Mouse (Mus musculus): Measurements from ENCODE around the gene Tlr2. TPM values are rescaled to one million over a fixed set of nuclear protein-coding genes. Genes with fewer than 3 reads are reported as not detected.
A peak's percentile ranks its signal among the peaks of the same experiment; 100 is the strongest.

Tlr2 gene
- polyA plus RNA-seq, 1 experiment from 2014 or later, result 23.1 TPM

GRCm38 (mm10) chr3:83797098-83797497 is 44.5 kb downstream of the Tlr2 start:
- TF ChIP-seq CTCF (IDR thresholded peaks at IDR 0.05), result peak; percentile 44
- ChIA-PET CTCF (interaction anchor here (0.7 to 1.8 kb wide), 19 partner anchors 9 to 329 kb away, joined by 3 to 12 read pairs (median 4); partner anchors contain the start of gene Tlr2), POLR2A (no interaction called here)
- in situ Hi-C loops (cut with MboI; ENCODE audit: low pct_unique_long_range_greater_than_20kb), result no loop called here
- H3K27me3 ChIP-seq, result peaks cover 35% of the 10 kb centered on the region
- DNase-seq (ENCODE audit: low read depth, low spot score) (no peak), ATAC-seq (no peak)

- ChIA-PET POLR2A (no interaction called here), CTCF (interaction anchor here (1.0 to 1.2 kb wide), 2 partner anchors 12 to 512 kb away, joined by 3 to 4 read pairs; no protein-coding TSS in a partner anchor)
- ATAC-seq (no peak), DNase-seq (ENCODE audit: low read depth, low spot score) (no peak)
- in situ Hi-C loops (cut with MboI; ENCODE audit: low pct_unique_long_range_greater_than_20kb), result no loop called here
- peaks cover 38% of the 10 kb centered on the region for H3K27me3 ChIP-seq
- no peak for TF ChIP-seq CTCF (IDR thresholded peaks at IDR 0.05)
Measured at GRCm38 (mm10) chr3:83791444-83791843, 50.1 kb downstream of the Tlr2 start.

GRCm38 (mm10) chr3:83789651-83790451 is 51.7 kb downstream of the Tlr2 start:
- ChIA-PET POLR2A (no interaction called here), CTCF (no interaction called here)
- DNase-seq (ENCODE audit: low read depth, low spot score), result no peak
- peaks cover 33% of the 10 kb centered on the region for H3K27me3 ChIP-seq
- no peak for ATAC-seq
- in situ Hi-C loops (cut with MboI; ENCODE audit: low pct_unique_long_range_greater_than_20kb), result no loop called here
- TF ChIP-seq CTCF (IDR thresholded peaks at IDR 0.05), result no peak

GRCm38 (mm10) chr3:83787776-83788305 is 53.7 kb downstream of the Tlr2 start:
- DNase-seq (ENCODE audit: low read depth, low spot score), result peak; percentile 12
- peak; percentile 46 for ATAC-seq
- in situ Hi-C loops (cut with MboI; ENCODE audit: low pct_unique_long_range_greater_than_20kb), result no loop called here
- no peak for TF ChIP-seq CTCF (IDR thresholded peaks at IDR 0.05)
- ChIA-PET CTCF (interaction anchor here (0.8 to 1.7 kb wide), 3 partner anchors 10 to 14 kb away, joined by 4 read pairs; no protein-coding TSS in a partner anchor), POLR2A (no interaction called here)
- H3K27me3 ChIP-seq, result peaks cover 21% of the 10 kb centered on the region

GRCm38 (mm10) chr3:83787086-83787485 is 54.5 kb downstream of the Tlr2 start:
- ATAC-seq (no peak), DNase-seq (ENCODE audit: low read depth, low spot score) (no peak)
- ChIA-PET POLR2A (no interaction called here), CTCF (interaction anchor here (1.7 to 1.9 kb wide), 2 partner anchors 11 kb away, joined by 4 to 6 read pairs; no protein-coding TSS in a partner anchor)
- peaks cover 18% of the 10 kb centered on the region for H3K27me3 ChIP-seq
- no peak for TF ChIP-seq CTCF (IDR thresholded peaks at IDR 0.05)
- in situ Hi-C loops (cut with MboI; ENCODE audit: low pct_unique_long_range_greater_than_20kb), result no loop called here

Other genes with a start within 250 kb of the Tlr2 start
- 0.23 TPM for gene Sfrp2, start 75.4 kb downstream of the Tlr2 start, polyA plus RNA-seq (2021)
- gene Tmem131l, start 198.4 kb upstream of the Tlr2 start, polyA plus RNA-seq (2021), result 24.9 TPM